Mouse (Mus musculus) CH12.LX (cell line): ENCODE results near the gene Skap1. TPM values are rescaled to one million over a fixed set of nuclear protein-coding genes. Genes with fewer than 3 reads are reported as not detected.
A peak's percentile ranks its signal among the peaks of the same experiment; 100 is the strongest.

ENCODE experiments used
- DNase-seq: peaks from one replicate; pipeline ENCODE4 v3.0.0-alpha.2; 2013; ENCODE audit errors: extremely low read depth
- H3K27ac ChIP-seq: 2 replicates; pipeline ENCODE4 v1.5.1; 2012; ENCODE audit warnings: low read depth, mild to moderate bottlenecking, control low read depth, moderate library complexity; ENCODE audit not compliant: insufficient read depth
- H3K27me3 ChIP-seq: replicated peaks from 2 replicates; pipeline ENCODE3; 2012; ENCODE audit warnings: inconsistent platforms
- H3K36me3 ChIP-seq, 2 experiments: replicated peaks in 1 of 2; 2 replicates each; pipeline versions ENCODE3 to v1.6.1; 2012; ENCODE audit warnings: inconsistent platforms in 1 of 2, low read length in 1 of 2, mild to moderate bottlenecking in 1 of 2, mixed read lengths in 1 of 2, moderate library complexity in 1 of 2; ENCODE audit not compliant: control insufficient read depth in 1 of 2, insufficient read depth in 1 of 2
- H3K4me1 ChIP-seq, 2 experiments: 2 replicates each; pipeline ENCODE4 v1.6.1; 2012; ENCODE audit warnings: inconsistent platforms in 1 of 2, moderate library complexity in 1 of 2; ENCODE audit not compliant: insufficient read depth in 2 of 2, control insufficient read depth in 1 of 2
- H3K4me2 ChIP-seq: 2 replicates; pipeline ENCODE4 v1.6.1; 2012; ENCODE audit warnings: low read depth, mild to moderate bottlenecking, control low read depth; ENCODE audit not compliant: poor library complexity, insufficient read depth, severe bottlenecking
- H3K4me3 ChIP-seq, 3 experiments: fragments of 150-350 bp in 1 of 3; sonication (generic) in 1 of 3; replicated peaks in 1 of 3; 2 replicates each; pipeline versions ENCODE3 to v1.5.1; 2011 to 2012; ENCODE audit warnings: low read depth in 2 of 3, low read length in 2 of 3, mild to moderate bottlenecking in 2 of 3, moderate library complexity in 2 of 3, control low read depth in 1 of 3, improper control_type of control experiment in 1 of 3, inconsistent platforms in 1 of 3, mixed read lengths in 1 of 3; ENCODE audit not compliant: poor library complexity in 1 of 3
- H3K79me2 ChIP-seq: replicated peaks from 2 replicates; pipeline ENCODE4 v1.6.1; 2012; ENCODE audit warnings: mild to moderate bottlenecking, moderate library complexity; ENCODE audit not compliant: control insufficient read depth, poor library complexity, insufficient read depth, severe bottlenecking; ENCODE audit errors: extremely low read depth
- H3K9ac ChIP-seq: 2 replicates; pipeline ENCODE4 v1.6.1; 2012; ENCODE audit warnings: low read depth, mild to moderate bottlenecking, control low read depth, moderate library complexity; ENCODE audit not compliant: insufficient read depth
- H3K9me3 ChIP-seq: replicated peaks from 2 replicates; pipeline ENCODE3; 2012; ENCODE audit warnings: low read length, inconsistent platforms, mixed read lengths
- BHLHE40 ChIP-seq: IDR thresholded peaks from 2 replicates; pipeline ENCODE4 v1.6.1; 2011; ENCODE audit warnings: mild to moderate bottlenecking, low read depth, low read length, improper control_type of control experiment
- CHD2 ChIP-seq: IDR thresholded peaks from 2 replicates; pipeline ENCODE4 v1.6.1; 2011; ENCODE audit warnings: low read length, improper control_type of control experiment
- CTCF ChIP-seq, 2 experiments: IDR thresholded peaks in 1 of 2; conservative IDR thresholded peaks in 1 of 2; 2 replicates each; pipeline ENCODE4 v1.5.1; 2011 to 2012; ENCODE audit warnings: low read depth in 2 of 2, low read length in 2 of 2, improper control_type of control experiment in 1 of 2, inconsistent platforms in 1 of 2, mild to moderate bottlenecking in 1 of 2, moderate library complexity in 1 of 2
- E2F4 ChIP-seq: IDR thresholded peaks from 2 replicates; pipeline ENCODE4 v1.6.1; 2011; ENCODE audit warnings: low read depth, low read length, improper control_type of control experiment; ENCODE audit not compliant: insufficient replicate concordance
- GABPA ChIP-seq: IDR thresholded peaks from 2 replicates; pipeline ENCODE4 v1.6.1; 2012; ENCODE audit warnings: low read depth, low read length, improper control_type of control experiment, inconsistent platforms; ENCODE audit not compliant: insufficient replicate concordance
- HCFC1 ChIP-seq: IDR thresholded peaks from 2 replicates; pipeline ENCODE4 v1.6.1; 2012; ENCODE audit warnings: low read depth, mild to moderate bottlenecking, inconsistent platforms, low read length, improper control_type of control experiment
- IRF4 ChIP-seq: IDR thresholded peaks from 2 replicates; pipeline ENCODE4 v1.6.1; 2014; ENCODE audit warnings: low read depth, mild to moderate bottlenecking, inconsistent platforms, low read length, improper control_type of control experiment
- JUN ChIP-seq: IDR thresholded peaks from 2 replicates; pipeline ENCODE4 v1.6.1; 2011; ENCODE audit warnings: low read depth, mild to moderate bottlenecking, low read length, improper control_type of control experiment, moderate library complexity; ENCODE audit not compliant: insufficient read depth
- KAT2A ChIP-seq: IDR thresholded peaks from 2 replicates; pipeline ENCODE4 v1.6.1; 2012; ENCODE audit warnings: low read length, improper control_type of control experiment, inconsistent platforms; ENCODE audit not compliant: insufficient replicate concordance
- MAX ChIP-seq: IDR thresholded peaks from 2 replicates; pipeline ENCODE4 v1.6.1; 2011; ENCODE audit warnings: low read length, improper control_type of control experiment
- MAZ ChIP-seq: IDR thresholded peaks from 2 replicates; pipeline ENCODE4 v1.6.1; 2012; ENCODE audit warnings: low read depth, mild to moderate bottlenecking, inconsistent platforms, low read length, improper control_type of control experiment, moderate library complexity
- MEF2A ChIP-seq: IDR thresholded peaks from 2 replicates; pipeline ENCODE4 v1.6.1; 2014; ENCODE audit warnings: low read depth, mild to moderate bottlenecking, inconsistent platforms, low read length, improper control_type of control experiment, borderline replicate concordance
- MXI1 ChIP-seq: IDR thresholded peaks from 2 replicates; pipeline ENCODE4 v1.6.1; 2011; ENCODE audit warnings: mild to moderate bottlenecking, low read depth, low read length, improper control_type of control experiment
- MYC ChIP-seq: IDR thresholded peaks from 2 replicates; pipeline ENCODE4 v1.6.1; 2011; ENCODE audit warnings: low read depth, mild to moderate bottlenecking, improper control_type of control experiment, low read length
- PAX5 ChIP-seq: IDR thresholded peaks from 2 replicates; pipeline ENCODE4 v1.6.1; 2012; ENCODE audit warnings: low read length, inconsistent platforms, mixed read lengths
- RCOR1 ChIP-seq: conservative IDR thresholded peaks from 2 replicates; pipeline ENCODE4 v1.6.1; 2012; ENCODE audit warnings: low read depth, mild to moderate bottlenecking, inconsistent platforms, low read length, improper control_type of control experiment
- SIN3A ChIP-seq: IDR thresholded peaks from 2 replicates; pipeline ENCODE4 v1.6.1; 2012; ENCODE audit warnings: low read length, improper control_type of control experiment, inconsistent platforms
- SMC3 ChIP-seq: IDR thresholded peaks from 2 replicates; pipeline ENCODE4 v1.6.1; 2011; ENCODE audit warnings: low read depth, low read length, improper control_type of control experiment
- TCF12 ChIP-seq: IDR thresholded peaks from 2 replicates; pipeline ENCODE4 v1.6.1; 2014; ENCODE audit warnings: low read depth, mild to moderate bottlenecking, inconsistent platforms, low read length, improper control_type of control experiment
- UBTF ChIP-seq: IDR thresholded peaks from 2 replicates; pipeline ENCODE4 v1.6.1; 2012; ENCODE audit warnings: low read depth, mild to moderate bottlenecking, inconsistent platforms, low read length, improper control_type of control experiment, moderate library complexity
- USF1 ChIP-seq: IDR thresholded peaks from 2 replicates; pipeline ENCODE4 v1.6.1; 2014; ENCODE audit warnings: low read depth, mild to moderate bottlenecking, inconsistent platforms, low read length, improper control_type of control experiment
- ZMIZ1 ChIP-seq: IDR thresholded peaks from 2 replicates; pipeline ENCODE4 v1.6.1; 2012; ENCODE audit warnings: low read depth, mild to moderate bottlenecking, inconsistent platforms, low read length, improper control_type of control experiment
- dilution Hi-C: fragments of 300-500 bp; cut with MboI; formaldehyde crosslinking; loops from 2 replicates; pipeline ENCODE4 v1.14.3; 2020; ENCODE audit warnings: low sequenced_read_pairs; ENCODE audit not compliant: extremely low pct_unique_long_range_greater_than_20kb, extremely low pct_ligation_motif_present
- in situ Hi-C: fragments of 300-500 bp; cut with MboI; formaldehyde crosslinking; loops from 3 replicates; pipeline ENCODE4 v1.14.3; 2019; ENCODE audit warnings: low sequenced_read_pairs, low pct_ligation_motif_present, low pct_unique_long_range_greater_than_20kb, mixed read lengths
- polyA plus RNA-seq: library from polyadenylated mRNA; unstranded; fragments of >175 nt; gene quantifications from 2 replicates; pipeline ENCODE4 v1.2.1, GENCODE M21; 2012; ENCODE audit warnings: low read depth; ENCODE audit not compliant: insufficient read length
- total RNA-seq, 2 experiments: library from RNA; depleted of rRNA; stranded (reverse); fragments of 300-350 nt in 1 of 2; fragments of >200 nt in 1 of 2; gene quantifications; 2 replicates each; pipeline ENCODE4 v1.2.3; 2012 to 2014

Gene Skap1
- total and polyA plus RNA-seq, 3 experiments, result not detected

DNA sequence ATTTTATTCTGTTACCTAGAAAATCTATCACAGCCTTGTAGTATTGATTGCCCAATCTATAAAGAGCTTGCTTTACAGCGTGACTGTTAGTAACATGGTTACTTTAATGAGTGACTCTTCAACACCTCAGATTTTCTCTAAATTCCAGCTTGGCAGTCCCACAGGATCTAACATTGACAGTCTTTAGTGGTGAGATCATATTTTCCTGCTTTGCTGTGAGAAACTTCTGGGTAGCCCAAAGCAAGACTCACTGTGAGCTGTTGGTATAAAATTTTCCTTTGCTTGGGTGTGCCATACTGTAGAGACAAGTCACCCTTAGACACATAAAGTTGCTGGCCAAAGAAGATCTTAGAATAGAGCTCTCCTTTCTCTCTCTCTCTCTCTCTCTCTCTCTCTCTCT, 261.4 kb downstream of the Skap1 start:
- H3K27me3 ChIP-seq, result peaks cover 24% of the 10 kb centered on the region
- H3K79me2 ChIP-seq, result no peaks in the 10 kb centered on the region
- H3K9ac ChIP-seq, result no peak overlapping the region
- DNase-seq, result no peak
- no peak overlapping the region for H3K4me3 ChIP-seq
- in situ Hi-C loops, result no loop called here
- no peak overlapping the region for H3K4me2 ChIP-seq
- dilution Hi-C loops, result no loop called here
- peaks cover 0 to 8% of the 10 kb centered on the region in 2 experiments; a peak in 1 of 4 replicates for H3K4me1 ChIP-seq
- TF ChIP-seq TCF12 (no peak), HCFC1 (no peak), MAZ (no peak), ZMIZ1 (no peak), RCOR1 (no peak), SIN3A (no peak), MXI1 (no peak), USF1 (no peak), MAX (no peak), BHLHE40 (no peak), CTCF (conservative IDR thresholded peaks at IDR 0.05 in 1 of 2, IDR thresholded peaks at IDR 0.05 in 1 of 2; ENCODE audit: low read depth in 2 of 2, low read length in 2 of 2) (no peak)
- TF ChIP-seq, all 38 proteins: peak for 0
- no peaks in the 10 kb centered on the region for H3K36me3 ChIP-seq
- H3K27ac ChIP-seq, result no peak overlapping the region
- H3K9me3 ChIP-seq, result no peaks in the 10 kb centered on the region

DNA sequence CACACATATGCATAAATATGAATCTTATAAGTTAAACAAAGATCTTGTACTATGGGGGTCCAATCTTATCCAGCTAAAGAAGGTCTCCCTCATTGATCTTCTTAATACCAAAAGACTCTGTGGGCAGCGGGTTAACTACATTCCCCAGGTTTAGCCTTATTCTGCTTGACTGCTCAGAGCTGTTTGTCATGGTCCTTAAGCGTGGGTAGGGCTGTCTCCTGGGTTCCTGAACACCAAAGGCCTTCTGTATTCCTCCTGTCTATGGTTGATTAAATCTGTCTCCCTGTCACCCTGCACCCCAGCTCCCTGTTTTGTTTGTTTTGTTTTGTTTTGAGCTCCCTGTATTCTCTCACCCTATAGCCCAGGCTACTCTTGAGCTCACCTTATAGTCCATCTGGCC, 264.2 kb downstream of the Skap1 start:
- H3K9me3 ChIP-seq, result no peaks in the 10 kb centered on the region
- peaks cover 31% of the 10 kb centered on the region for H3K27me3 ChIP-seq
- no peak for TF ChIP-seq IRF4
- no peak for TF ChIP-seq KAT2A
- no peak overlapping the region for H3K4me3 ChIP-seq
- H3K36me3 ChIP-seq, result no peaks in the 10 kb centered on the region
- dilution Hi-C loops (no loop called here), in situ Hi-C loops (no loop called here)
- no peak overlapping the region for H3K4me2 ChIP-seq
- no peak overlapping the region for H3K9ac ChIP-seq
- peaks cover 0 to 8% of the 10 kb centered on the region in 2 experiments; a peak in 1 of 4 replicates for H3K4me1 ChIP-seq
- H3K79me2 ChIP-seq, result no peaks in the 10 kb centered on the region
- no peak overlapping the region for H3K27ac ChIP-seq
- DNase-seq, result no peak

DNA sequence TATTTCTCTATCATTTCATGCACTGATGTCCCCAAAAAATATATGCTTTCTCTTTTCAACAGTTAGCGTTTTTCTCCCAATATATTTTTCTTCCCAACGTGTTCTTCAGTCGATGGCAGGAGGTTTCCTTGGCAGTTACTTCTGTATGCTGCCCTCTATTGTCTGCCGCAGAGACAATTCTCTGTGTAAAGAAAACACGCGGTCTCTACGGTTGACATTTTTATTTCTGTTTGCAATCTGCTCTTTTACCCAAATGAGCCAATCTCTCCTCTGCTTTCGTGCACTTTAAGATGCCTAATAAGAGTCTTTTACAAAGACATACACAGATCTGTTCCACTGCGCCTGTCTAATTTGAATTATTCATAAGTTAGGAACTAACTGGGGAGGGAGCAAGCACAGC, 265.1 kb downstream of the Skap1 start:
- H3K9me3 ChIP-seq, result no peaks in the 10 kb centered on the region
- H3K4me3 ChIP-seq, result no peak overlapping the region
- H3K4me2 ChIP-seq, result peak overlapping the region; percentile 48
- dilution Hi-C loops, result no loop called here
- H3K9ac ChIP-seq, result peak overlapping the region; percentile 23; the same call in 1 of the 2 replicates
- peaks cover 0 to 8% of the 10 kb centered on the region in 2 experiments; a peak in 1 of 4 replicates for H3K4me1 ChIP-seq
- no peak for DNase-seq
- H3K36me3 ChIP-seq, result no peaks in the 10 kb centered on the region
- peaks cover 25% of the 10 kb centered on the region for H3K27me3 ChIP-seq
- no peak overlapping the region for H3K27ac ChIP-seq
- no peaks in the 10 kb centered on the region for H3K79me2 ChIP-seq
- in situ Hi-C loops, result no loop called here
- TF ChIP-seq SMC3 (no peak), CHD2 (no peak), USF1 (no peak), GABPA (no peak), E2F4 (no peak), MAX (peak; percentile 42), PAX5 (no peak), RCOR1 (no peak), MYC (peak; percentile 73; the same call in 1 of the 2 replicates), UBTF (no peak), MEF2A (no peak), TCF12 (no peak), JUN (no peak), CTCF (conservative IDR thresholded peaks at IDR 0.05 in 1 of 2, IDR thresholded peaks at IDR 0.05 in 1 of 2; ENCODE audit: low read depth in 2 of 2, low read length in 2 of 2) (peak in 1 of 2 experiments; percentile 69; a peak in 2 of 4 replicates)
